Mouse (Mus musculus): ENCODE data around the gene Prps1l1.

DNA sequence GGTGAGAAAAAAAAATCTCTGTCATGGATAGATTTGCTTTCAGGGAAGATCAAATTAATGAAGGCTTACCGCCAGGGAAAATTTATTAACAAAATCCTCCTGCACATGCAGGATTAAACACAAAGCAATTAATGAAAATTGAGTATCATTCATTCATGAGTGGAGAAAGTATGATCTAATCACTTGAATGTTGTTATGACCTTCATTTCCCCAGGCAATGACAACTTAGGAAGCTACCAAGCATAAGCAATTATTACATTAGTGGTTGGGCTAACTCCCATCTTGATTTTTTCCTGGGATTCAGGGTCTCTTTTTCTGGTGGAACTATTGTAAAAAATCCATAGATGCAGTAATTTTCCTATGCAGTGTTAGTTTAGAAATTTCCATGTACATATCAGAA is 23.3 kb downstream of the Prps1l1 start:
- no peak for TF ChIP-seq CTCF (IDR thresholded peaks at IDR 0.05; ENCODE audit: control insufficient read depth, insufficient read depth, insufficient read length)
- TF ChIP-seq MAX (IDR thresholded peaks at IDR 0.05) = no peak
- TF ChIP-seq USF1 (IDR thresholded peaks at IDR 0.05; ENCODE audit: low read depth) = no peak
